Mouse (Mus musculus) left cerebral cortex, adult 18-20 months (tissue): Measurements from ENCODE around the gene Fpgs. TPM values are rescaled to one million over a fixed set of nuclear protein-coding genes. Genes with fewer than 3 reads are reported as not detected.

ENCODE experiments used
- DNase-seq, 2 experiments: peaks; one replicate each; pipeline ENCODE4 v3.0.0; 2021 to 2022; ENCODE audit warnings: low spot score in 2 of 2, mixed read lengths in 1 of 2
- total RNA-seq, 2 experiments: library from RNA; stranded (reverse); gene quantifications; 2 replicates each; pipeline ENCODE4 v1.2.3; 2021

Gene Fpgs
- total RNA-seq, 2 experiments from 2014 or later = 7.6 to 9.0 TPM

- no peak for DNase-seq
Observed at GRCm38 (mm10) chr2:32671907-32672595, 31.9 kb downstream of the Fpgs start.

- DNase-seq = no peak
Observed at GRCm38 (mm10) chr2:32671147-32671546, 32.8 kb downstream of the Fpgs start.

- DNase-seq = no peak
Observed at GRCm38 (mm10) chr2:32669876-32670275, 34.1 kb downstream of the Fpgs start.

- no peak for DNase-seq
Observed at GRCm38 (mm10) chr2:32668176-32668575, 35.8 kb downstream of the Fpgs start.

GRCm38 (mm10) chr2:32667775-32668174 lies 36.2 kb downstream of the Fpgs start:
- DNase-seq = no peak

GRCm38 (mm10) chr2:32665853-32666252 lies 38.1 kb downstream of the Fpgs start:
- DNase-seq = no peak

- DNase-seq = no peak
Observed at GRCm38 (mm10) chr2:32665345-32665744, 38.6 kb downstream of the Fpgs start.

GRCm38 (mm10) chr2:32662291-32662690 lies 41.7 kb downstream of the Fpgs start:
- DNase-seq = no peak

- DNase-seq = no peak
Observed at GRCm38 (mm10) chr2:32661509-32662107, 42.3 kb downstream of the Fpgs start.

- DNase-seq = no peak
Observed at GRCm38 (mm10) chr2:32658873-32659272, 45.1 kb downstream of the Fpgs start.

- no peak for DNase-seq
Observed at GRCm38 (mm10) chr2:32655826-32656225, 48.1 kb downstream of the Fpgs start.

DNA sequence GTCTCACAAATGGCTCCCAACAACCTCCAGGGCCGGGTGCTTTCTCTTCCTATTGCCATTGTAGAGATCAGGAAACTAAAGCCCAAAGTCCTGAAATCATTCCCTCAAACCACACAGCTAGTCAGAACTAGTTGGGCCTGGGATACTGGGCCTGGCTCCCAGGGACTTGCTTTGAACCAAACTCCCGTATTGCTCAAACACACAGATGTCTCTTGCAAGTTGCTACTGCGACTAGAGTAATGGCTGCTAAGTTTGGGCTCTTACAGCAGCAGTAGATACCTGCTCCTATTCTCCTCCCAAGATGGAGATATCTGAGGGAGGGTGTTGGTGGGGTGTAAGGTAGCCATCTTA lies 48.6 kb downstream of the Fpgs start:
- DNase-seq = no peak

GRCm38 (mm10) chr2:32654743-32655393 lies 49.1 kb downstream of the Fpgs start:
- no peak for DNase-seq

GRCm38 (mm10) chr2:32653764-32654163 lies 50.2 kb downstream of the Fpgs start:
- DNase-seq = no peak

GRCm38 (mm10) chr2:32647366-32647765 lies 56.6 kb downstream of the Fpgs start:
- no peak for DNase-seq

- no peak for DNase-seq
Observed at GRCm38 (mm10) chr2:32646379-32647056, 57.4 kb downstream of the Fpgs start, which contains the start of gene Eng. Eng (plus strand) TSS chr2:32646595.

GRCm38 (mm10) chr2:32645647-32646046 lies 58.3 kb downstream of the Fpgs start:
- DNase-seq = no peak

- no peak for DNase-seq
Observed at GRCm38 (mm10) chr2:32644799-32645475, 59.0 kb downstream of the Fpgs start.

DNA sequence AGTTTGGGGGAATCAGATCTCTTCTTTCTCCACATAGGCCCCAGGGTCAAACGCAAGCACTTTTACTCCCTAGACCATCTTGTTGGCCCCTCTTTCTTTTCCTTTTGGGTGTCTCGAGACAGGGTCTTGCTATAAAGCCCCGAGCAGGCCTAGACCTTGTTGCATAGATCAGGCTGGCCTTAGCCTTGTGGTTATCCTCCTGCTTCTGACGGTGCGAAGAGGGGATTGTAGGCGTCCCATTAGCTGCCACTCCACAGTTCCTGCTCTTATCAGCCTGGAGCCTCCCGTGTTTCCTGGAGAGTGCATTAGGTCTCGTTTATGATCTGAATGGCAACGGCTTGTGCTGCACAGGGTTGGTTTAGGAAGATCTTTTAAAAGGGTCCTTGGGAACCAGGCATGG lies 59.9 kb downstream of the Fpgs start:
- no peak for DNase-seq

DNA sequence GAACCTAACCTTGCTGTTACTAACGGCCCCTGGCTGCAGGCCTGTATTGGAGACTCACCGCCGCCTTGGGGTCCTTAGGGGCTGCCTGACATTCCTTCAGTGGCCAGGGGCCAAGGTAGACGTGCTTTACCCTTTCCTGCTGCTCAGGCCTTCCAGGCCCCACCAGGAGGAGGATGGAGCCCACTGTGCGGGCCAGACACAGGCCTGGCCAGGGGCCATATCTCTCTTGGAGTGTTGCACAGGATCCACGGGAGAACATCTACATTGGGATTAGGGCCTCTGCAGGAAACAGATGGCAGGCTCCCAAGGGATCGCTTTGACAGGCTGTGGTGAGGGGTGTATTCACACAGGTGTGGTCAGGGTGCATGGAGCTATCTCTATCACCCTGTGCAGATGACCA lies 61.1 kb downstream of the Fpgs start:
- DNase-seq = no peak

- no peak for DNase-seq
Observed at GRCm38 (mm10) chr2:32641810-32642209, 62.1 kb downstream of the Fpgs start.
